Mouse (Mus musculus): Measurements from ENCODE around the gene Nck2.
A peak's percentile ranks its signal among the peaks of the same experiment; 100 is the strongest.

Nck2 gene

DNA sequence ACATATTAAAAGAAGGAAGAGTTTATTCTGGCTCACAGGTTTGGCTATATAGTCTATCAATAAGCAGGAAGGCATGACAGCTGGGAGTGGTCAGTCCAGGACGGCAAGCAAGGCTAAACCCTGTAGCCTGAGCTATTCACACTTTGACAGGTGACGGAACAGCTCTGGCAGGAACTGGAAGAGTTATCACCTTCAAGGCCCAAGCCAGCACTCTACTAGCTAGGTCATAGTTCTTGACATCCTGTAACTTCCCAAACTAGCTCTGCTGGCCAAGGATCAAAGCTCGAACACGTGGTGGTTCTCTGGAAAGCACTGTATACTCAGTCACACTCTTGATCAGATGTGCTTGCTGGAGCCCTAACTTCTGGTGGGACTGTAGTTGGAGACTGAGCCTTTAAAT is 10.5 kb upstream of the Nck2 start:
- DNase-seq (ENCODE audit: low read depth, low spot score) = no peak

DNA sequence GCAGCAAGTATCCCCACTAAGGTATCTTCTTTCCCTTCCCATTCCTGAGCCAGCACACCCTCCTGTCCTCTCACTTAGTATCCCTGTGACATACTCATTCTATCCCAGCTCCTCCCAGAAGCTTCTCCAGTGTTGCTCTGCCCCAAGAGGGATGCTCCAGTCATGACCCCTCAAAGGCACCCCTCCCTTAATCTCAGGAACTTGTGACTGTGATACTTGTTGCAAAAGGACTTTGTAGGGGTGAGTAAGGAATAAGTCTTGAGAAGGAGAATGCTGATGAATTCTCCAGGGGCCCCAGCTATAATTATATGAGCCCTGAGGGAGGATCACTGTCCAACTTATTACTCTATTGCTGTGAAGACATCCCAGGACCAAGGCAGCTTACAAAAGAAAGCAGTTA is 7.8 kb upstream of the Nck2 start:
- DNase-seq (ENCODE audit: low read depth, low spot score) = no peak

DNA sequence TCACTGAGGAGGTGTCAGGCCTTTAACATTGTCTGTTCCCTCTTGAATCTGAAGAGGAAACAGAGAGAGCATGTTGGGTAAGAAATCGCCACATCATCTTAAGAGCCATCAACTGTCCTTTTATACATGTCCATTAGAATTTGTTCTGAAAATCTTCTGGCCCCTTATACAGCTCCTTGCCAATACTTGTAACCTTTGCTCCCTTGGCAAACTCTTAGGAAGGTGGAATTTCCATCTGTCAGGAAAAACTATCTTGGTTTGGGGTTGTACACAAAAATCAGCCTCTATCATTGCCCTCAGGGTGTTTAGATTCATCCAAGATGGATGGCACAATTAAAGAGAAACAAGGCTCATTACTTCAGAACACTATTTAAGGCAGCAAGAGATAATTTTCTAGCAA is 5.1 kb upstream of the Nck2 start:
- no peak for DNase-seq (ENCODE audit: low read depth, low spot score)

DNA sequence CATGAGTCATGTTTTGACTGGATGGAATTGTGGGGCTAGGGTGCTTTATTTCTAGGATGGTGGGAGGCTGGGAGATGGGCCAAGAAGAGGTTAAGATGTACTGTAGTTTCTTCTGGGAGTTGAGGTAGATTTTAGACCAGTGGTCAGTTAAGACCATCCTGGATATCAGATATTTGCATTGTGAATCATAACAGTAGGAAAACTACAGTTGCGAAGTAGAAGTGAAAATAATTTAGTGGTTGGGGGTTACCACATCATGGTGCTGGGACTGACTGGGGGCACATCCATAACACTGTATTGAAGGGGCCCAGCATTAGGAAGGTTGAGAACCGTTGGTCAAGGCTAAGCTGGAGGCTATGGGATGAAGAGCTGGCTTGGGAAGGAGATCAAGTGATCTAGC is 1.8 kb upstream of the Nck2 start:
- DNase-seq (ENCODE audit: low read depth, low spot score) = no peak

DNA sequence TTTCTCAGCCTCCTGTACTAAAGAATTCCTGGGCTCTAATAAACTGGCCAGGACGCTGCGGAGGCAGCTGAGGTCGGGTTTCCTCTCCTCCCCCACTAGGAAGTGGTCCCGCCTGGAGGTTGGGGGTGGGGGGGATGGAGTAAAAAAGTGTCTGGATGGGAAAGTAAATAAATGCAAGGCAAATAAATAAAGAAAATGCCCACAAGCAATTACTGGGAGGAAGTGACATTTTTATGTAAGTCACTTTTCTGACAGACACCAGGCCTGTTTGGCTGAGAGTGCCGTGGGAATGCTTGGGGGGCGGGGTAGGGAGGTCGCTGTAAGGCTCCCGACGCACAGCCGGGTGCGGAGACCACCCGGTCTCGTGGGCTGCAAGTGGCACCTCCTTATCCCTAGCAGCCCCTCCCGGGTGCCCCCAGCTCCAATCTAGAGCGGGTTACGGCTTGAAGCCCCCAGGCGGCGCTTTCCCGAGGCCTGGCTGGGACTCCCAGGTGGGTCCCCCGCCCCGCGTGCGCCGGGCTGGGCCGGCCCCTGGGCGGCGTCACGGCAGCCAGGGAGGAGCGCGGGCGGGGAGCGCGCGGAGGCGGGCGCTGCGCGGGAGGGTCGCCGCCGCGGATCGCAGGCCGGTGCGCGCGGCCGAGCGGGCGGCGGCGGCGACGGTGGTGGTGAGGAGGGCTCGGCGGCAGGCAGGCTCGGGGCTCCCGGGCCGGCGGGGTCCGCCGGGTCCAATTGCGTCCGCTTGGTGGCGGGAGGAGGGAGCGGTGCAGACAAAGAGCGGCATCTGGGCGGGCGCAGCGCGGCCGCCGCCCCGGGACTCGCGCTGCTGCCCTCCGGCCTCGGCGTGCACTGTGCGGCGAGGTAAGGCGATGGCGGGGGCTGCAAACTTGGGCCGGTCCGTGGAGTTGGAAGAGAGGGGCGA is 1.1 kb downstream of the Nck2 start:
- peak; percentile 90 for DNase-seq (ENCODE audit: low read depth, low spot score)

DNA sequence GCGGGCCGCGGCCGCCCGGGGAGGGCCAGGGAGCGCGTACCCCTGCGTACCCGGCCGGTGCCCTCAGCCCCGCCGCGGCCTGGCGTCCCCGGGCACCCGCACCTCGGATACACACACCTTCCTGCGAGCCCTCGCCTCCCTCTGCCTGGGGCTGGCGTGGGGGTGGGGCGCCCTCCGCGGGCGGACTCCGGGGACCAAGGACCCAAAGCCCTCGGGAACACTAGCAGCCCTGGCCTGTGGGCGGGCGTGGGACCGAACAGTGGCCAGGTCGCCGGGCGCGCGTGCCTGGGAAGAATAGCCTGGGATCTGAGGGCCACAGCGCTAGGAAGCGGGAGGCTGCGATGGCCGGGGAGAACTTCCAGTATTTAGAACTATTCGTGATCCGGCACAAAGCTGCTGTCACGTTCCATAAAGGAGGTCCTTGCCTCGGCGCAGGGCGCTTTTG is 1.7 kb downstream of the Nck2 start:
- DNase-seq (ENCODE audit: low read depth, low spot score) = peak; percentile 45

DNA sequence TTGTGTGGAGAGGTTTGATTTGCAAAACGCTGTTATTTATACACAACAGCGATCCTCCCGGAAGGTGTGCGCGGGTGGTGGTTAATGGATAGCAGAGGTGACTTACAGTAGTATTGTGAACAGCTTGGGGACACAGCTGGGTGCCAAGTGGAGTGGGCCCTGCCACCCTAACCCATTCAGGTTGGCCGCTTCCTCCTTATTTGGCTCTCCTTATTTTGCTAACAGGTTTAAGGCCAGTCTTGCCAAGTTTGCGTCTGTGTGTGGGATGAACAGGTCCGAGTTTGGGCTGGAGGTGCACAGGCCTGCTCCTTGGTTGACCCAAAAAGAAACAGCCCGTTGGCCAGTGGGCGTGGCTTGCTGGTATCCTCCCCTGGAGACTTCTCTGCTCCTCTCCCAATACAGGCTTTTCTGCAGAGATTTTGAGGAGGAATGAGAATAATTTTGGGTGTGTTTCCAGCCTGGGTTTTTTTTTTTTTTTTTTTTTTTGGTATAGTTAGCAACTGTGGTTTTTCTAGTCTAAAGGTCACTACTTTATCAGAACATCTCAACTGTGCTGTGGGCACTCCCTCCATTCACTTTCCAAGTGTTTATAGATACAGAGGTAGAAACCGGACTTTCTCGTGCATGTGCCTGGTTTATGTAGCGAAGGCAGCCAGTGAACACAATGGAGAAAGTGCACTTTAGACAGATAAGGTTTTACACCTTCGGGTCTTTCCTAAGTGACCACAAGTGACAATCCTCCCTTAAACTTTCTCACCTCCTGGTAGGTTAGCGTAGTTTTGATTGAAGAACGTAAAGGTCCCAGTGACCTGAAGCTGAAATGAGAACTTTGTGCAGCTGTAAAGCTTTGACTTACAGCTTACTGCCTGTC is 2.6 kb downstream of the Nck2 start:
- DNase-seq (ENCODE audit: low read depth, low spot score) = peak; percentile 17

DNA sequence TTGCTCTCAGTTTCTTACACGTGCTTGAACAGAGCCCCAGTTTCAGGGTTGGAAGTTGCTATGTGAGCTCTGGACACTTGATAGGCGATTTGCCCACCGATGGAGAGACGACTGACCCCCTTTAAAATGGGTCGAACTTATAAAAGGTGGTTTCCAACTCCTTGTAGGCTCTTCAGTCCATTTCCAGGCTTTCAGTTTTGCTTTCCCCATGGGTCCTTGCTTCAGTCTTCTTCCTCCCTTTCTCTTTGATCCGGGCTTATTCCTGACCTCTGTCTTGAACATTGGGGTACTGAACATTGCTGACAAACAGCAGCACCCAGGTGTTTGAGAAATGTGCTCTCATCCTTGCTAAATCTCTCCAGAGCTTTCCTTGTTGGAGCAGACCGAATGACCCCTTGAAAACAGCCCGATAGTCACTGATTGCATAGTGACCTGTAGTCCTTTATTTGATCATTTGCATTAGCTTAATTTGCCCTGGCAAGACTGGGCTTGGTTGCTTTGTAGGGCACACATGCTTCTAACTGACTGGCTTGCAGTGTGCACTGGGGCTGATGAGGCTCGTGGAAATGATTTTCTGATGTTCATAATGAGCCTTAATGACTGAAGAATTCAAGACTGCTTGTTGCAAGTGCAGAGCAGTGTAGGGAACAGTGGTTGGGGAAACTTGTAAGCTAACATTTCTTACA is 3.4 kb downstream of the Nck2 start:
- no peak for DNase-seq (ENCODE audit: low read depth, low spot score)

DNA sequence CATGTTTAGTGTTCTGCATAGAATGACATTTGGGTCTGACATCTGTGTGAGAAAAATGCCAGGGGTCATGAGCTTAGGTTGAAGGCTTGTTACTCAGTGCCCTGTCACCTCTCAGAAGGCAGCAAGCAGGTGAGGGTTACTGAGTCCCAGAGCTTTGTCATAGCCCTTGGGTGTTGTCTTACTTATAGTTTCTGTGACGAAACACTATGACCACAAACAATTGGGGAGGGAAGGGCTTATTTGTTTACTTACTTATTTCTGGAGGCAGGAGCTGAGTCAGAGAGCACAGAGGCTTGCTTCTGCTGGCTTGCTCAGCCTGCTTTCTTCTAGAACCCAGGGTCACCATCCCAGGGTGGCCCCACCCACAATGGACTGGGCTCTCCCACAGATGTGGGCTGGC is 6.4 kb downstream of the Nck2 start:
- DNase-seq (ENCODE audit: low read depth, low spot score) = no peak

DNA sequence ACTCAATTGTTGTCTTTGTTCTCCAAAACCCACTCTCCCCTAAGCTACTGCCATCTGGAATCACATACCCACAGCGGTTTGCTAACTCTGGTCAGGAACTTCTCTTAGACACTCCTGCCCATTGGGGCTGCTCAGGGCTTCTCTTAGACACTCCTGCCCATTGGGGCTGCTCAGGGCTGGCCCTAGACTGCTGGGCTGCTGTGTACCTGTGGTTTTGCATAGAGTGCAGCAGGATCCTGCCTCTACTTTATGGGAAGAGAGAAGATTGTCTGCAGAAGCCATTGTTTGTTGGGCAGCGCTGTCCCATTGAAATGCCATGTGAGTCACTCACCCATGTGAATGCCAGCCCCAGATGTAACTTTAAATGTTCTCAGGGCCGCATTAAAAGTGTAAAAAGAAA is 9.3 kb downstream of the Nck2 start:
- no peak for DNase-seq (ENCODE audit: low read depth, low spot score)

DNA sequence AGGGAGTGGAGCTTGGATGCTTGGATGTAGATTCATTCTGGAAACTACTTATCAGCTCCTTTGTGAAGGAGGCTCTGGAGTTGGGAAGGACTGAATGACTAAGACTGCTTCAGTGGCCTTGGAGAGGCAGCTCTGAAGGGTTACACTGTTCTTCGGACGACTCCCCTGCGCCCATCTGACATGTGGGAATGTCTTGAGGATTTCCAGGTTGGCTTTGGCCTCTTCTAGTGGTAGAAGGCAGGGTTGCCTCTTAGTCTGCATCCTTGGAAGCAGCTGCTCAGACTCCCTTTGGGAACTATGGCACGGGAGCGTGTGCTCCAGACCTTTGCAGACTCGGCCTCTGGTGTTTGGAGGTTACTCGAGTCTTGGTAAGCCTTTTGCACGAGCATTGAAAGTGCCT is 10.4 kb downstream of the Nck2 start:
- DNase-seq (ENCODE audit: low read depth, low spot score) = no peak

DNA sequence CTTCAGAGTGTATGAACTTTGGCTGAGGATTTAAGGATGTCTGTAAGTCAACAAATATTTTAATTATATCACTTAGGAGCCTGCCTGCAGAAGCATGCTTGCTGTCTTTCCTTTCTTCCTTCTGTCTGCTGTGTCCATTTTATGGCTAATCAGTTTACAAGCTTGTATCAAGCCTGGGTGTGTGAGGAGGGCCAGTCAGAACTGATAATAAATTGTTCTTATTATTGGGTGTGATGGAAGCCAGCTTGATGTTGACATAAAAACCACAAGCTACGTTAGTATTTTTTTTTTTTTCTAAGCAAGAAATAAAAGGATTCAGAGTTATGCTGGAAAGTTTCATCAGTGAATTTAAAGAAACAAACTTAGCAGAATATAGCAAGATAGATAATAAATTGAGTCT is 10.8 kb downstream of the Nck2 start:
- no peak for DNase-seq (ENCODE audit: low read depth, low spot score)

DNA sequence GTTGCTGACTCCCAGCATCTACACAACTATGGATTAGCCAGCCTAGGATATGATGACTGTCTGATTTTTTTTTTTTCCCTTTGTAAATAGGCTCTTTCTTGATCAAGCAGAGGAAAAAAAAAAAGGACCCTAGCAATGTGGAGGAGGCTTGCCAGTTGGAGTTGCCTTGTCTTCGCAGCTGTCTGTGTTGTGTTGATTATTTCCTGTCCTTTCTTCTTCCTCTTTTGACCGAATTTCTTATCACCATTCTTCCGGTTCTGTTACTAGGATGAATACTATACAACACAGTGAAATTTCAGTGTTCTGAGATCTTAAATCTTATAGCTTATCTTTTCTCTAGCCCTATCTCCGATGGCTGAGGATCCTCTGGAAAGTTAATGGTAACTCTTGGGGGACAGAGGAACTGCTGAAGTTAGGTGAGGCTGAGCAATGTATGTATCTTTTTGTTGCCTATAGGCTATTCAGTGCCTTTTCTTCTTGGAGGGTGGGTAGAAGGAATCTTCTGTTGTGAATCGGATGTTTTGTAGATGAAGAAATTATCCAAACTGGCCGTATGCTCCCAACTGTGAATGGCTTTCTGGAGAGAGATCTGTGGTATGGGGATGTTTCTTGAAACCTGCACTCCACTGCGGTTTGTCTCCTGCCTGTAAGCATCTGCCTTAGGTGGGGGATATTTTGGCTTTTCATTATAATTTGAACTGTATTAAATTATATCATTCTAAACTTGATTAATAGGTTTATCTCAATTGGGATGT is 12.8 kb downstream of the Nck2 start:
- no peak for DNase-seq (ENCODE audit: low read depth, low spot score)

DNA sequence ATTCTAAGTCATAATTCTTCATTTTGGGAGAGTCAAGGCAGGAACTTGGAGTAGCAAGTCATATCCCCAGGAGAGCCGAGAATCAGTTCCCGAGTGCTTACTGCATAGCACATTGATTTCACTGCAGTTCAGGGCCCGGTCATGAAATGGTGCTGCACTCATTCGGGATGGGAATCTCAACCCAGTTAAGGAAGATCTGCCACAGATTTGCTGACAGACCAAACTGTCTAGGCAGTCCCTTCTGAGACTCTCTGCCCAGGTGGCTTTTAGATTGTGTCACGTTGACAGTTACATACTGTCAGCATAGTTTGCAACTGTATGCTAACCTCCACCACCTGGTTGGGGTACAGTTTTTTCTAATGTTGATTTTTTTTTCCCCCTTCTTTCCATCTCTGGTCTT is 16.1 kb downstream of the Nck2 start:
- no peak for DNase-seq (ENCODE audit: low read depth, low spot score)

DNA sequence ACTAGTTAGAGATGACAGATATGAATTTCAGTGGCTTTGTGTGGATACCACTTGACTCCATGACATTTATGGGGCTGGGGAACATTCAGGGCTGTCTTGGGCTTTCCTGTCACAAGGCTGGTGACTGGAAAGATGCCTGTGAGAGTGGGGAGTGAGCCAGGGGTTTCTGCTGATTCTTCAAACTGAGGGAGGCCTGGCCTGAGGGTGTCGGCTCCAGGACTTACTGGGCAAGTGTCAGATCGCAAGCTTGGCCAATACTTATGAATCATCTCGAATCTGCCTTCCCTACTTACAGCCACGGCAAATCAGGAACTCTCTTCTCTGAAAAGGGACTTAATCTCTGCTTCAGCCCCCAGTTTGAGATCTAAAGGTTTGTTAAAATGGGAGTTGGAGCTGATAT is 18.3 kb downstream of the Nck2 start:
- no peak for DNase-seq (ENCODE audit: low read depth, low spot score)

DNA sequence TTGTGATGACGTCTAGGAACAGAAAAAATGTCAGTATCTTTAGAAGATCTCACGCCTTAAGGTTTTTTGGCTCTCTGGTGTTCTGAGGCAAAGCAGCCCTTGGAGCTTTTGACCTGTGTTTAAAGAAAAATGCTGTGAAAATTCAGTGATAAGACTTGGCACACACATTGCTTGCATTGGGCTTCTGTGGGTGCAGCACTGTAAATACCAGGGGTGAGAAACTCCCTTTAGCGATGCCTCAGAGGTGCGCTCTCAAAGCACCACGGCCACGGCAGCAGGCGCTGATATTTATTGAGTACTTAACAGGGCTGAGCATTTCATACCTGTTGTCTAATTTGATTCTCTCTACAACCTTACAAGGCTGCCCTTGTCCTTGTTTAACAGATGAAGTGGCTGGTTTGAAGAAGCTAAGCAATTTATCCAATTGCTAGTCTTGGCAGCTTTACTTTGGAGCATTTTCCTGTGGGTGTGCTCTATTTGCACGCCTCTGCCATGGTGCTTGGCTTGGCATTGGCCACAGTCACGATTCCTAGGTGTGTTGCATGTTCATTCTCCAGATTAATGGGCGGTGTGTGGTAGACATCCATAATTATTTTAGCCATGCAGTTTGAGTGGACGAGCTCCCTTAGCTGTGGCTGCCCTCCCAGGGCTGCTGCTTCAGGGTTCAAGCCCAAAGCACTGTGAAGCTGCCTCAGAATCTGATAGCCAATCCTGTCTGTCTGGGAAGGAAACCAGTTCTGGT is 19.7 kb downstream of the Nck2 start:
- no peak for DNase-seq (ENCODE audit: low read depth, low spot score)

DNA sequence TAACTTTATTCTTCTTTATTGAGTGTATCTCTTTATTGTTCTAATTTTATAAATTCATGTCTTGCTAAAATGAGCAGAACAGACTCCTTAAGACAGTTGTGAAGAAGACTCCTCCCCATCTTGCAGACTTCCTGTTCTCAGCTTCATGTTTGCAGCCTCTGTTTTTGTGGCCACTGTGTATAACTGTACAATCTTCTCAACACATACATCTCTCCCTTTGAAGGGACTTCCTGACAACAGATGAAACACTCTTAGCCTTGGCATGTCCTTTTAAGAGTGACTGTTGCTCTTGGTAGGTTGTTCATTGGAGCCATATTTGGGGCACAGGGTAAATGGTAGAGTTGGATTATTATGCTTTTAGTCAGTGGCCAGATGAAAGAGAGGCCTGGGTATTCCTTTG is 20.6 kb downstream of the Nck2 start:
- DNase-seq (ENCODE audit: low read depth, low spot score) = no peak

DNA sequence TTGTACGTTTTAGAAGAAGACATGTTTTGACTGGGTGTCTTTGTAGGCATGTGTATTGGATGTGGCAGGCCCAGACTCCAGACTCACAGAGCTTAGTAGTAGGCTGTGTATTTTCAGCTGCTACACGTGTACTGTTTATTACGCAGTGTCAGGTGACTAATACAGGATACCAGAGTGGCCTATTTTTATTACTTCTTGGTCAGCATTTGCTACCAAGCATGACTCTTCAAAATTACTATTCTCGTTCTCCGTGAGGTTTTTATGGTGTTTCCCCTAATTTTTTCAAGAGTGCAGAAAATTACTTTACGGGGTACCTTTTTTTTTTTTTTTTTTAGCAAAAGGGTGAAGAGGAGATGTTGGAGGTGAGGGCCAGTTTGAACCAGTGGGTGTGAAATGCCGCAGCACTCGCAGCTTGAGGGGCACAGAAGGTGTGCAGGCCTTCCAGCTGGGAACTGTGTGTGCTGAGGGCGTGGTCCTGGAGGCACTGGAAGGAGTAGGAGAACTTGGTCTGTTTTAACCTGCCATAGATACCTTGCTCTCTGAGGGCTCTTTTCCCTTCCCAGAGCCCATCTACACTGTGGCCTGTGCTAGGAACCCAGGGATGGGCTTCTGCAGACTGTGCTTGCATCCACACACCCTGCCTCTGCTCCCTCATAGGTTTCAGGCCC is 21.7 kb downstream of the Nck2 start:
- DNase-seq (ENCODE audit: low read depth, low spot score) = no peak

DNA sequence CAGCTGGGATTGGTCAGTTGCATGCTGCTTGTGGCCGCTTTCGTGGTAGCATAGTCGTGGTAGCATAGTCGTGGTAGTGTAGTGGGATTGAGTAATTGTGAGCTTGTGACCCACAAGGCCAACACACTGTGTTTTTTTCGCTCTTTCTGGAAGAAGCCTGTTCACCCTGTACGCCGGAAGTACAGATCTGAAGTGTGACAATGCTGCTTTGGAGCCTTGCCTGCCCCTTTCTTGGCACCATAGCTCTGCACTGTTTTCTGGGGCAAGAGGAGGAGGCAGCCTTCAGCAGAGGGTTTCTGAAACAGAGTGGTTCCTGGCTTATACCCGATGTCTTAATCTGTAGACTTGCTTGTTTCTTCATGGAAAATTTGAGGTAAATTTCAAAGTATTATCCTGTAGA is 23.3 kb downstream of the Nck2 start:
- DNase-seq (ENCODE audit: low read depth, low spot score) = no peak

DNA sequence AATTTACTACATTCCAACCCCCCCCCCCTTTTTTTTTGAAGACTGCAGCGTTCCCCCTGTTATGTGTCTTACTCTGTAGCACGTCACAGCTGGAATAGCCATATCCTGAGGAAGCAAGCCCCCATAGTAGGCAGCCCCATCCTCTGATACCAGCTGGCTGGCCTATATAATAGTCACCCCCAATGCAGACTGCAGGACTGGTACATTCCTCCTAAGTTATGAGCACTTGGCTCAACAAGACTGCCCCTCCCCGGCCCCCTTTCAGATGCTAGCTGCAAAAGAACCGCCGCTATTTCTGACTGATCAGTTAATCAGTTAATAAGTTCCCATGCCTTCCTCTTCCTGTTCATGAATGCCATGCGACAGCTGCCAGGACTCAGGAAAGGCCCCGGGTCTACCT is 23.8 kb downstream of the Nck2 start:
- DNase-seq (ENCODE audit: low read depth, low spot score) = no peak

Data from forelimb bud, embryonic 11.5 days (tissue).